ENCODE assay signal across 30 mouse cellular contexts in the genomic region with DNA sequence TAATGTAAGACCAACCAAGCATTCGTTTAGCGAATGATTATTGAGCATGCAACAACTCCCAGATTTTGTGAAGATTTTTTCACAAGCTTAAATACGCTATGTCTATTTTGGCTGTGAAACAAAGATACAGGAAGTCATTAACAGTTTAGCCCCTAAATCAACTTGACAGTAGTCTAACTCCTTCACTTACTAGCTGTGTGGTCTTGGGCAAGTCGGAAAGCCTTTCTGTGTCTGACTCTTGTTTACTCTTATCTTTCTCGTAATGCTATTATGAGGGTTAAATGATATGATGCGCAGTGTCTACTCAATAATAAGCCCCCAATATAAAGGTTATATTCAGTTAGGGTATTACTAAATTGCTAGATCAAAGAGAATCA. TPM values are rescaled to one million over a fixed set of nuclear protein-coding genes. Genes with fewer than 3 reads are reported as not detected.
DNase-seq lines count a peak whose midpoint lies in the region; ATAC-seq and TF ChIP-seq lines count a peak whose summit lies in the region.
"Had no signal": no experiment of that assay in that cellular context is flagged by ENCODE, and none has a peak within 500 bp of the region (broad histone marks: within the 10 kb centered on the region; RNA-seq: fewer than 3 reads in every experiment).

No protein-coding gene starts in this region.

- peak; percentile 26 for DNase-seq in embryo, embryonic 10.5 days (ENCODE audit: low spot score)
- no peak for DNase-seq in embryo, embryonic 10 days (ENCODE audit: low spot score)
- no peak for DNase-seq in kidney, adult 18-20 months
- DNase-seq in limb, embryonic 10.5 days (ENCODE audit: low spot score): no peak
- DNase-seq in right cerebral cortex, adult 2 months (ENCODE audit: low spot score in 2 of 2): no peak
- DNase-seq: adrenal gland, postnatal 10 days; cerebellum, adult 8-10 months; cerebellum, postnatal 25 days; gastrocnemius, postnatal 10 days; kidney, postnatal 36 days; left cerebral cortex, postnatal 4 days; liver; right cerebral cortex, postnatal 25 days had no signal

- no peak for TF ChIP-seq CTCF in embryonic fibroblast, embryonic 13.5 days (IDR thresholded peaks at IDR 0.05; ENCODE audit: borderline replicate concordance, insufficient read depth, low read length)

- 0 out of 2 replicates have a peak overlapping the region, but pooled peaks have one; percentile 43 for H3K27ac ChIP-seq in kidney, embryonic 14.5 days (ENCODE audit: low read depth, low read length)
- H3K27ac ChIP-seq in limb, embryonic 12.5 days: peak overlapping the region; percentile 54; the same call in 1 of the 2 replicates
- no peak overlapping the region for H3K27ac ChIP-seq in limb, embryonic 10.5 days
- 0 out of 2 replicates have a peak overlapping the region, but pooled peaks have one; percentile 10 for H3K27ac ChIP-seq in embryonic fibroblast, embryonic 13.5 days (ENCODE audit: insufficient read depth, low read length)
- H3K27ac ChIP-seq: embryonic facial prominence, embryonic 13.5 days; heart, embryonic 10.5 days; heart, embryonic 15.5 days; hindbrain, embryonic 12.5 days; hindbrain, postnatal 0 days; liver, embryonic 14.5 days; lung, embryonic 15.5 days; midbrain, embryonic 12.5 days; stomach, embryonic 15.5 days had no signal

- H3K36me3 ChIP-seq in kidney, embryonic 14.5 days (ENCODE audit: control insufficient read depth, insufficient read depth, low read length): no peaks in the 10 kb centered on the region
- H3K36me3 ChIP-seq in limb, embryonic 12.5 days: no peaks in the 10 kb centered on the region
- H3K36me3 ChIP-seq in limb, embryonic 10.5 days: no peaks in the 10 kb centered on the region
- H3K36me3 ChIP-seq: embryonic facial prominence, embryonic 13.5 days; G1E; heart, embryonic 10.5 days; heart, embryonic 15.5 days; hindbrain, embryonic 12.5 days; lung, embryonic 15.5 days; midbrain, embryonic 12.5 days; stomach, embryonic 15.5 days had no signal

- H3K4me2 ChIP-seq in kidney, embryonic 14.5 days (replicated peaks; ENCODE audit: low read depth, low read length): no peak overlapping the region
- H3K4me2 ChIP-seq in limb, embryonic 12.5 days: no peak overlapping the region
- H3K4me2 ChIP-seq: embryonic facial prominence, embryonic 13.5 days; heart, embryonic 15.5 days; hindbrain, embryonic 12.5 days; lung, embryonic 15.5 days; midbrain, embryonic 12.5 days; stomach, embryonic 15.5 days had no signal

- TF ChIP-seq POLR2A in embryonic fibroblast, embryonic 13.5 days (IDR thresholded peaks at IDR 0.05; ENCODE audit: low read depth, low read length): no peak

- H3K4me1 ChIP-seq in kidney, embryonic 14.5 days (ENCODE audit: control insufficient read depth, insufficient read depth, low read length): no peaks in the 10 kb centered on the region
- H3K4me1 ChIP-seq in limb, embryonic 12.5 days (replicated peaks): peaks cover 9% of the 10 kb centered on the region
- peaks cover 13% of the 10 kb centered on the region for H3K4me1 ChIP-seq in limb, embryonic 10.5 days
- H3K4me1 ChIP-seq in embryonic fibroblast, embryonic 13.5 days (ENCODE audit: control insufficient read depth, insufficient read depth, low read length): no peaks in the 10 kb centered on the region
- H3K4me1 ChIP-seq: heart, embryonic 10.5 days; heart, embryonic 15.5 days; lung, embryonic 15.5 days; stomach, embryonic 15.5 days had no signal

- 28% methylated on average over 6 of the region's 6 CpGs for WGBS in kidney, embryonic 14.5 days
- 61% methylated on average over 6 of the region's 6 CpGs for WGBS in limb, embryonic 12.5 days
- 79% methylated on average over 6 of the region's 6 CpGs for WGBS in limb, embryonic 10.5 days

- H3K9me3 ChIP-seq in kidney, embryonic 14.5 days (ENCODE audit: control insufficient read depth, low read length): no peaks in the 10 kb centered on the region
- H3K9me3 ChIP-seq in limb, embryonic 12.5 days: no peaks in the 10 kb centered on the region
- H3K9me3 ChIP-seq in limb, embryonic 10.5 days (replicated peaks): no peaks in the 10 kb centered on the region
- H3K9me3 ChIP-seq: embryonic facial prominence, embryonic 13.5 days; G1E; heart, embryonic 10.5 days; heart, embryonic 15.5 days; hindbrain, embryonic 12.5 days; lung, embryonic 15.5 days; midbrain, embryonic 12.5 days; stomach, embryonic 15.5 days had no signal

- ATAC-seq in kidney, embryonic 14.5 days (ENCODE audit: low FRiP score, low TSS enrichment): peak; percentile 89
- no peak for ATAC-seq in limb, embryonic 12.5 days (ENCODE audit: insufficient number of reproducible peaks, insufficient read depth, low FRiP score, low TSS enrichment, low read depth)
- ATAC-seq: hindbrain, postnatal 0 days; intestine, postnatal 0 days; Patski had no signal

- no peak overlapping the region for H3K4me3 ChIP-seq in kidney, embryonic 14.5 days (ENCODE audit: low read length)
- no peak overlapping the region for H3K4me3 ChIP-seq in limb, embryonic 12.5 days (replicated peaks)
- no peak overlapping the region for H3K4me3 ChIP-seq in limb, embryonic 10.5 days
- no peak overlapping the region for H3K4me3 ChIP-seq in embryonic fibroblast, embryonic 13.5 days (ENCODE audit: insufficient read depth, low read length)
- H3K4me3 ChIP-seq: embryonic facial prominence, embryonic 13.5 days; erythroblast, embryonic 14.5 days; heart, embryonic 10.5 days; heart, embryonic 15.5 days; hindbrain, embryonic 12.5 days; lung, embryonic 15.5 days; midbrain, embryonic 12.5 days; stomach, embryonic 15.5 days had no signal

- H3K27me3 ChIP-seq in kidney, embryonic 14.5 days (ENCODE audit: control insufficient read depth, insufficient read depth, low read length): no peaks in the 10 kb centered on the region
- no peaks in the 10 kb centered on the region for H3K27me3 ChIP-seq in limb, embryonic 12.5 days
- H3K27me3 ChIP-seq in limb, embryonic 10.5 days (ENCODE audit: low read depth, poor library complexity, severe bottlenecking): no peaks in the 10 kb centered on the region
- H3K27me3 ChIP-seq: CH12.LX; embryonic facial prominence, embryonic 13.5 days; heart, embryonic 15.5 days; hindbrain, embryonic 12.5 days; lung, embryonic 15.5 days; midbrain, embryonic 12.5 days; Patski; stomach, embryonic 15.5 days had no signal

- no peak overlapping the region for H3K9ac ChIP-seq in kidney, embryonic 14.5 days (ENCODE audit: low read depth, low read length)
- no peak overlapping the region for H3K9ac ChIP-seq in limb, embryonic 12.5 days (replicated peaks)
- H3K9ac ChIP-seq: embryonic facial prominence, embryonic 13.5 days; heart, embryonic 15.5 days; hindbrain, embryonic 12.5 days; liver, embryonic 14.5 days; lung, embryonic 15.5 days; midbrain, embryonic 12.5 days; stomach, embryonic 15.5 days had no signal

RNA-seq across cellular contexts. Expression of a gene that starts 23.8 kb away (rescaled TPM):
- 14.7 and 16.8 TPM in 2 replicates for polyA plus RNA-seq in kidney, embryonic 14.5 days (2014; fragmentation: Nextera tagmentation; extraction: Ambion mirVana)
- polyA plus RNA-seq in limb, embryonic 12.5 days (2016; fragmentation: Nextera tagmentation; extraction: Ambion mirVana): 36.8 and 44.6 TPM in 2 replicates
- 19.9 and 24.1 TPM in 2 replicates for polyA plus RNA-seq in limb, embryonic 10.5 days (2016; fragmentation: Nextera tagmentation; extraction: Ambion mirVana)
- polyA plus RNA-seq in embryonic fibroblast, embryonic 13.5 days (2011; ENCODE audit: insufficient read length, low read depth, missing spikeins): 6.8 and 22.8 TPM in 2 replicates
- polyA plus RNA-seq: erythroblast, embryonic 14.5 days; G1E had no signal
